Mouse (Mus musculus) liver, postnatal 0 days (tissue): Measurements from ENCODE around the gene Nrros.

Experiments used
- CTCF ChIP-seq: sonication (generic); IDR thresholded peaks from 2 replicates; pipeline ENCODE4 v1.5.1; 2016; ENCODE audit warnings: antibody characterized with exemption, low read depth
- EP300 ChIP-seq: IDR thresholded peaks from 2 replicates; pipeline ENCODE4 v1.6.1; 2016; ENCODE audit warnings: antibody characterized with exemption, low read depth, mild to moderate bottlenecking

DNA sequence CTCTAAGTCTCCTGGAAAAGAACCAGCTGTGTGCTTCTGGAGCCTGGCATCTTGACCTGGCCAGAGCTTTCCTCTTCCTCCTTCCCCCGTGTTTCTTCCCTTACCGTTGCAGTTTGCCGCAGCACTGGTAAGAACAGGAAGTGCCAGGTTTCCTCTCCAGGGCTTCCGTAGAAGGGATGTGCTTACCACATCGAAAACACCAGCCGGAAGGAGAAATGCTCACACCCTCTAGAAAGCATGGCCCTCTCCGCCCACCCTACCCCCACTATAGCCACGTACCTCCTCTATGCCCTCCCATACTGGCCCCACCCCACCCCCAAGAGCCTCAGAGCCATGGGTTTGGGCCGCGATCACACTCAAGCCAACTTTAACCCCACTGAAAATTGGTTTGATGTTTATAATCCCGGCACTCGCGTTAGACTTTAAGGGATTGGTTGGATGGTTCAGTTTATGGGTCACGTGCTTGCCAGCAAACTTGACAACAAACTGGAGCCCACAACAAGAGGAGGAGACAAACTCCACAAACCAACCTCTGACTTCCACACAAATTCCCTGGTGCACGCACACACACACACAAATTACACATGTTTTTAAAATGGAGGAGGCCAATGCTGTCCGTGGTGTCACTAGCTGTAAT, 35.1 kb downstream of the Nrros start:
- TF ChIP-seq CTCF (no peak), EP300 (peak; percentile 67; the same call in 1 of the 2 replicates)
